Mouse (Mus musculus) cortical plate, adult 2 months (tissue): ENCODE measurements at regions not wholly inside any gene's neighbourhood (a gene's known extent, or its start where the extent isn't known, plus 50 kb on each side); places are given as distances from the start of the nearest gene placed in this dataset.
A peak's percentile ranks its signal among the peaks of the same experiment; 100 is the strongest.

Source experiments
- H3K27ac ChIP-seq: fragments of 200-500 bp; 2 replicates; pipeline ENCODE4 v1.5.1; 2012; ENCODE audit warnings: low read length, control low read depth, inconsistent platforms; ENCODE audit not compliant: insufficient read depth
- H3K4me1 ChIP-seq: fragments of 200-500 bp; 2 replicates; pipeline ENCODE4 v1.6.1; 2011; ENCODE audit warnings: low read length; ENCODE audit not compliant: control insufficient read depth, insufficient read depth
- H3K4me3 ChIP-seq: fragments of 200-500 bp; 2 replicates; pipeline ENCODE4 v1.5.1; 2011; ENCODE audit warnings: mild to moderate bottlenecking, low read length, control low read depth; ENCODE audit not compliant: insufficient read depth
- CTCF ChIP-seq: fragments of 200-500 bp; IDR thresholded peaks from 2 replicates; pipeline ENCODE4 v1.5.1; 2011; ENCODE audit warnings: mild to moderate bottlenecking, control low read depth, low read length; ENCODE audit not compliant: insufficient read depth; ENCODE audit errors: extremely low read depth
- POLR2A ChIP-seq: fragments of 200-500 bp; IDR thresholded peaks from 2 replicates; pipeline ENCODE4 v1.6.1; 2011; ENCODE audit warnings: mild to moderate bottlenecking, low read length, control low read depth; ENCODE audit not compliant: insufficient read depth; ENCODE audit errors: extremely low read depth

- Histone ChIP-seq H3K4me1 (no peaks in the 10 kb centered on the region), H3K4me3 (no peak overlapping the region), H3K27ac (no peak overlapping the region)
- TF ChIP-seq POLR2A, result no peak
- no peak for TF ChIP-seq CTCF
Observed at GRCm38 (mm10) chr8:92579446-92579845, 94.6 kb upstream of the Irx6 start.

- Histone ChIP-seq H3K27ac (no peak overlapping the region), H3K4me1 (no peaks in the 10 kb centered on the region), H3K4me3 (no peak overlapping the region)
- TF ChIP-seq POLR2A (no peak), CTCF (no peak)
Observed at GRCm38 (mm10) chr8:92581051-92581450, 93.0 kb upstream of the Irx6 start.

GRCm38 (mm10) chr8:92600766-92601165 lies 73.3 kb upstream of the Irx6 start:
- Histone ChIP-seq H3K4me3 (no peak overlapping the region), H3K27ac (no peak overlapping the region), H3K4me1 (no peaks in the 10 kb centered on the region)
- TF ChIP-seq POLR2A (no peak), CTCF (no peak)

GRCm38 (mm10) chr8:92602973-92603372 lies 71.1 kb upstream of the Irx6 start:
- no peak for TF ChIP-seq CTCF
- TF ChIP-seq POLR2A, result no peak
- Histone ChIP-seq H3K4me1 (no peaks in the 10 kb centered on the region), H3K4me3 (no peak overlapping the region), H3K27ac (no peak overlapping the region)

- Histone ChIP-seq H3K4me3 (no peak overlapping the region), H3K27ac (no peak overlapping the region), H3K4me1 (no peaks in the 10 kb centered on the region)
- no peak for TF ChIP-seq CTCF
- no peak for TF ChIP-seq POLR2A
Observed at GRCm38 (mm10) chr8:92605631-92606030, 68.5 kb upstream of the Irx6 start.

GRCm38 (mm10) chr8:92607604-92608003 lies 66.5 kb upstream of the Irx6 start:
- TF ChIP-seq POLR2A (no peak), CTCF (no peak)
- no peak overlapping the region for H3K4me3 ChIP-seq
- no peaks in the 10 kb centered on the region for H3K4me1 ChIP-seq
- no peak overlapping the region for H3K27ac ChIP-seq

- Histone ChIP-seq H3K4me3 (no peak overlapping the region), H3K27ac (no peak overlapping the region), H3K4me1 (no peaks in the 10 kb centered on the region)
- no peak for TF ChIP-seq POLR2A
- TF ChIP-seq CTCF, result no peak
Observed at GRCm38 (mm10) chr8:92609908-92610307, 64.2 kb upstream of the Irx6 start.

- no peak for TF ChIP-seq POLR2A
- TF ChIP-seq CTCF, result no peak
- H3K4me1 ChIP-seq, result no peaks in the 10 kb centered on the region
- H3K27ac ChIP-seq, result no peak overlapping the region
- H3K4me3 ChIP-seq, result no peak overlapping the region
Observed at GRCm38 (mm10) chr8:92610487-92611059, 63.5 kb upstream of the Irx6 start.

- TF ChIP-seq CTCF (peak; percentile 12; the same call in 1 of the 2 replicates), POLR2A (no peak)
- no peak overlapping the region for H3K4me3 ChIP-seq
- H3K4me1 ChIP-seq, result no peaks in the 10 kb centered on the region
- H3K27ac ChIP-seq, result no peak overlapping the region
Observed at GRCm38 (mm10) chr8:92613486-92613885, 60.6 kb upstream of the Irx6 start.

- no peak overlapping the region for H3K4me3 ChIP-seq
- H3K4me1 ChIP-seq, result no peaks in the 10 kb centered on the region
- H3K27ac ChIP-seq, result no peak overlapping the region
- TF ChIP-seq CTCF, result no peak
- no peak for TF ChIP-seq POLR2A
Observed at GRCm38 (mm10) chr8:92616341-92617115, 57.6 kb upstream of the Irx6 start.
